Mouse (Mus musculus): ENCODE measurements around the gene Cdh1. TPM values are rescaled to one million over a fixed set of nuclear protein-coding genes. Genes with fewer than 3 reads are reported as not detected.

The Cdh1 gene
- total RNA-seq, 2 experiments from 2014 or later = 4.1 to 4.2 TPM

DNA sequence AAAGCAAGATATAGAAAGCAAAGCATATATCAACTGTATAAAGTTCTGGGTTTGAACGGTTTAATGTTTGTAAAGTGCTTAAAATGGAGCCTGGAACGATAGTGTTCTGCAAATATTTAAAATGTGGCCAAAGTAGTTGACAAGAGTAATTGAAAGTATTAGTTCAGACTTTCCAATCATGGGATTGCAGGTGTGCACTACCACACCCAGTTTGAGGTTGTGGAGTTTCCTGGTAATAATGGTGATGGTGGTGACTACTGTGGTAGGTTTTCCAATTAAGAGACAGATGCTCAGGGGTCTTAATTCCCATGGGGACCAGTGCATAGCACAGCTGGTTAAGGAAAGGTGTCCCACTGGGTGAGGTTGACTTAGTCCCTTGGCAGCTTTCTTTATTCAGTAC is 43.0 kb downstream of the Cdh1 start:
- intact Hi-C loops (cut with DNase I) = loop anchor here (5.0 kb wide), 1 partner anchor 214 kb away; no protein-coding TSS in a partner anchor

GRCm38 (mm10) chr8:106646731-106647130 is 43.6 kb downstream of the Cdh1 start:
- no peak for DNase-seq
- intact Hi-C loops (cut with DNase I) = loop anchor here (5.0 kb wide), 1 partner anchor 214 kb away; no protein-coding TSS in a partner anchor

More for the DNA sequence above, 43.0 kb downstream of the Cdh1 start:
- no peak for DNase-seq

GRCm38 (mm10) chr8:106647387-106647786 is 44.2 kb downstream of the Cdh1 start:
- intact Hi-C loops (cut with DNase I) = loop anchor here (5.0 kb wide), 1 partner anchor 215 kb away; no protein-coding TSS in a partner anchor
- peak; percentile 79 for DNase-seq

DNA sequence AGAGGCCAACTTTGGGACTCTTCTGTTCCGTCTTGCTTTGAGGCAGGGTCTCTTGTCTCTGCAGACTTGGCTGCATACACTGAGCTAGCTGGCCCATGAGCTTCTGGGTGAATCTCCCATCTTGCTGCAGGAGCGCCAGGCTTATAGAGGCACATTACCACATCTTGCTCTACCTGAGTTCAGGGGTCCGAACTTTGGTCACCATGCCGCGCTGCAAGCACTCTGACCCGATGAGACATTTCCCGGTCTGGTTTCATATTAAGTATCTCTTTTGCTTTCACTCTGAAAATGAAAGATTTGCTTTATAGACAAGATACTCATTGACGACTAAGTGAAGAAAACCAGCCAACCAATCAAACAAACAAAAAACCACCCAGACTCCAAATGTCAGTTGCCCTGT is 45.3 kb downstream of the Cdh1 start:
- intact Hi-C loops (cut with DNase I) = loop anchor here (5.0 kb wide), 1 partner anchor 216 kb away; no protein-coding TSS in a partner anchor
- DNase-seq = no peak

DNA sequence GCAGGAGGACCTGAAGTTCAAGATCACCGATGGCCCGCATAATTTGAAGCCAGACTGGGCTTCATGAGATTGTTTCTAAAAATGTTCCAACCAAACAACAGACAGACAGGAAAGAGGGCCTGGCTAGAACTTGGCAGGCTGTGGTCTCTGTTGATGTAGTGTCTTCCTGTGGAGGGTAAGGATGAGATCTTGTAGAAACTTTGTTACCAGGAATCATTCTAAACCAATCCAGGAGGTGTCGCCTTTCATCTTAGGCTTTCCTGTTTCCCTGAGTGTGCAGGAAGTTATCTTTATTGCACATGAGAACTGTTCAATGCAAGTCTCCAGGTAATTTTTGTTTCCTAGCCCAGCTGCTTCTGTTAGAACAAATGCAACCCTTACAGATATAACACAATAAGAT is 48.8 kb downstream of the Cdh1 start:
- intact Hi-C loops (cut with DNase I) = no loop called here
- DNase-seq = no peak

- intact Hi-C loops (cut with DNase I) = no loop called here
Observed at GRCm38 (mm10) chr8:106656046-106656445, 52.9 kb downstream of the Cdh1 start.

GRCm38 (mm10) chr8:106672786-106673185 is 69.6 kb downstream of the Cdh1 start:
- DNase-seq = no peak
- intact Hi-C loops (cut with DNase I) = no loop called here

More at GRCm38 (mm10) chr8:106656046-106656445, 52.9 kb downstream of the Cdh1 start:
- DNase-seq = no peak

GRCm38 (mm10) chr8:106674318-106674717 is 71.2 kb downstream of the Cdh1 start:
- intact Hi-C loops (cut with DNase I) = no loop called here
- DNase-seq = no peak

DNA sequence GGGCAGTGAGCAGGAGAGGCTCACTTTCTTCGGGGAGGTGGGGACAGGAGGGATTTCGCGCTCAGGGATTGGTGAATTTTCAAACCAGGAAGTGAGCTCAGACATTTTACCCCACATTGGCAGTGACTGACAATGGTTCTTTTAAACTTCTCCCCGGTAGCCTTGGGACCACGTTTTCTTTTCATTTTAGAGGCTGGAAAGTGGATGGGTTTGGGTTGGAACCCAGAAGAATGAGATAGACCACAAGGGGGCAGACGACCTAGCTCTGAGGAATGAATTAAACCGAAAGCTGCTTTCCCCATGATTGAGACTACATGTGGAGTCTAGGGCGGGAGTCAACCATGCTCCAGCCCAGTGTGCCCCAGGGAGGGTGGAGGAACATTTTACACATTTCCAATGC is 71.7 kb downstream of the Cdh1 start:
- intact Hi-C loops (cut with DNase I) = no loop called here
- DNase-seq = no peak

- intact Hi-C loops (cut with DNase I) = no loop called here
- DNase-seq = peak; percentile 94
Observed at GRCm38 (mm10) chr8:106682971-106683668, 80.0 kb downstream of the Cdh1 start, which contains the start of gene Tango6. TSS of gene Tango6 (plus strand) at chr8:106683068.

GRCm38 (mm10) chr8:106684387-106684786 is 81.2 kb downstream of the Cdh1 start:
- DNase-seq = no peak
- intact Hi-C loops (cut with DNase I) = no loop called here

DNA sequence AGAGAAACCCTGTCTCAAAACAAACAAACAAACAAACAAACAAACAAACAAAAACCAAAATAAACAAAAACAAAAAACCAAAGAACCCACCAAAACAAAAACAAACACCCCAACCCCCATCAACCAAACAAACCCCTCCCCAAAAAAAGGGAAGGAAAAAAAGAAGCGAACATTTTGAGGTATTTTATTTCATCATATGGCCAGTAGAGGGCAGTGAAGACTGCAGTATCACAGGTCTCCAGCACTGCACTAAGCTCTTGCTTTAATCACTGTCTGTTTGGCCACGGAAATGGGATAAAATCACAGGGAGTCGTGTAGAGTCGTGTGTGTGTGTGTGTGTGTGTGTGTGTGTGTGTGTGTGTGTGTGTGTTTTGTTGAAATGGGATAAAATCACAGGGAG is 84.3 kb downstream of the Cdh1 start:
- DNase-seq = no peak
- intact Hi-C loops (cut with DNase I) = no loop called here

DNA sequence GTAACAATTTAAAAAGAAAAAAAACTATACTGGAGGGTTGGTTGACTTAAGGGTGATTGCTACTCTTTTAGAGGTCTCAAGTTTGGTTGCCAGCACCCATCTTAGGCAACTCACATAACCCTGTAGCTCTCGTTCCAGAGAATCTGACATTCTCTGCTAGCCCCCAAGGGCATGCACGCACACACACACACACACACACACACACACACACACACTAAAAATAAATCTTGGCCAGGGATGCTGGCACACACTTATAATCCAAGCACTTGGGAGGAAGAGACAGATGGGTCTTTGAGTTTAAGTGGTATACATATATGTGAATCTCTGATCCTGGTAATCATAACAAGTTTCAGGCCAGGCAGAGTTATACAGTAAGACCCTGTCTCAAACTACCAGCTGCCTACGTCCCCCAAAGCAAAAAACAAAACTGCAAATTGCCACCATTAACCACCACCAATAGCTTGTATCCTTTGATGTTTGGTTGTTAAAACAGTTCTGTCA is 94.6 kb downstream of the Cdh1 start:
- DNase-seq = no peak
- intact Hi-C loops (cut with DNase I) = loop anchor here (5.0 kb wide), 1 partner anchor 190 kb away; no protein-coding TSS in a partner anchor

DNA sequence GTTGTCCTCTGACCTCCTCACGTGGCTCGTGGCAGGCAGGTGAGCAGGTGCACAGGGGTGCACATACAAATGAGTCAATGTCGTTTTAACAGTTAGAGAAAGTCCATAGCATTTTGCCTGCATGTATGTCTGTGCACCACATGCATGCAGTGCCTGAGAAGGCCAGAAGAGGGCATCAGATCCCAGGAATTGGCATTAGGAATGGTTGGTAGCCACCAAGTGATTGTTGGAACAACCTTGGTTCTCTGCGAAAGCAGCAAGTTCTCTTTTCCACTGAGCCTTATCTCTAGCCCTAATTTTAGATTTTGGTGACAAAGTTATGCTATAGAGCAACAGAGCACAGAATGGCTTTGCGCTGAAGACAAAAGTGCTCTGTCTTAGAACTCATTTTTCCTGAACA is 96.4 kb downstream of the Cdh1 start:
- intact Hi-C loops (cut with DNase I) = loop anchor here (5.0 kb wide), 1 partner anchor 188 kb away; no protein-coding TSS in a partner anchor
- peak; percentile 77 for DNase-seq

DNA sequence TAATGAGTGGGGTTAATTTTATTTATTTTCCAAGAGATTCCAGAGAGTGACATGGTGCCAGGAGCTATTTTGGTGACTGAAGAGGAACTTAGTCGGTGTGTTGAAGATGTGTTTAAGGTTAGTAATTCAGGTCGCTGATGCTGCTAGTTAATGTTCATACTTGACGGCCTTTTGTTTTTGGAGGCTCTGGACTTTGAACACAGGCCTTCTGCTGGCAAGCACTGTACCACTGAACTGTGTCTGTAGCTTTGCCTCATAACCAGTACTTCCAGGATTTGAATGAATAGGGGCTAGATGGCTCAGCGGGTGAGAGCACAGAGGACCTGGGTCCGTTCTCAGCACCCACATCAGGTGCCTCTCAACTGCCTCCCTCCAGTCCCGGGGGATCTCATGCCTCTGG is 97.0 kb downstream of the Cdh1 start:
- no peak for DNase-seq
- intact Hi-C loops (cut with DNase I) = no loop called here

GRCm38 (mm10) chr8:106701360-106701759 is 98.2 kb downstream of the Cdh1 start:
- intact Hi-C loops (cut with DNase I) = no loop called here
- no peak for DNase-seq

- DNase-seq = no peak
Observed at GRCm38 (mm10) chr8:106704199-106704900, 101.2 kb downstream of the Cdh1 start.

DNA sequence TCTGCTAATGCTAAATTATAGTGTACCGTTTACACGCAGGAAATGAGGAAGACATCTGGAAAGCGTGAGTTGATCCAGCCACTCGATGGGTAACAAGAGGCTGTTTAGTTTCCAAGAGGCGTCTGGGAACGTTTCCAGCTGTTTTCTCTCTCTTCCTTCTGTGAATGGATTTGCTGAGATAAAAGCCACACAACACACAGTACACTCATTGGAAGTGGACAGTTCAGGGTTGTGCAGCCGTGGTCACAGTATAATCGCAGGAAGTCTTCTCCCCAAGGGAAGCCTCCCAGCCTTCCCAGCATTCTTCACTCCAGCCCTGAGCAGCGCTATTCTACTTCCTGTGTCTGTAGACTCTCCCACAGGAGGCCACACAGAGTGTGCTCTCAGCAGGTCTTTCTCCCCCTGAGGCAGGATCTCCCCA is 101.8 kb downstream of the Cdh1 start:
- intact Hi-C loops (cut with DNase I) = no loop called here
- DNase-seq = peak; percentile 22

More at GRCm38 (mm10) chr8:106704199-106704900, 101.2 kb downstream of the Cdh1 start:
- intact Hi-C loops (cut with DNase I) = no loop called here

DNA sequence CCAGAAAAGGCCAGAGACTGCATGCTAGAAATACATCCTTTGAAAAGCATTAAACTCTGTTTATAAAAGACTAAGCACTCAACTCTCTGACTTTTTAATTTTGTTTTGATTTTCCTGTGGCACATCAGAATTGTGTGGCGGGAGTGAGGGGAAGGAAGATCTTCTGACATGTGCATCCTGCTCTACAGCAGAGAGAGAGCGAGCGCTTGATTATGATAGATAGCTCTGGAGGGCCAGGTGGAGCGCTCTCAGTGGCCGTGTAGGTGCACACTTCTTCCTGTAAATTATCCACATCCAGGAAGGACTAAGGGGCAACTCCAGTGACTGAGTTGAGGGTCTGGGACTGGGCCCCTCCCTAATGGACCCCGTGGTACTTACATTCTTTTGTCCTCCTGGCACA is 103.0 kb downstream of the Cdh1 start:
- intact Hi-C loops (cut with DNase I) = no loop called here
- DNase-seq = no peak

DNA sequence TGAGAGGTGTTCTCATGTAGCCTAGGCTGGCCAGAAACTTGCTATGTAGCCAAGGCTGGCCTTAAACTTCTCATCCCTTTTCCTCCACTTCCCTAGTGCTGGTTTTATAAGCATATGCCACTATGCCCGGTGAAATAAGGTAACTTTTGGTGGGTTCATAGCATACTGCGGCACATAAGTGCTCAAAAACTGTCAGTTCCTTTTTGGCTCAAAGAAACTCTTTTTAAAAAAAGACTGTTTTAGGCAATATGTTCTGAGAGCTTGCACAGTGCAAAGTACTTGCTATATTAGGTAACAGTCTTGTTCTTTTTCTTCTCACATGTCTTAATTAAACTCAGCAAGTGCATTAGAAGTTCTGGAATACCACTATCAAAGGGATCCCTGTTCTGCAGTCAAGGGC is 106.9 kb downstream of the Cdh1 start:
- intact Hi-C loops (cut with DNase I) = no loop called here
- DNase-seq = no peak

DNA sequence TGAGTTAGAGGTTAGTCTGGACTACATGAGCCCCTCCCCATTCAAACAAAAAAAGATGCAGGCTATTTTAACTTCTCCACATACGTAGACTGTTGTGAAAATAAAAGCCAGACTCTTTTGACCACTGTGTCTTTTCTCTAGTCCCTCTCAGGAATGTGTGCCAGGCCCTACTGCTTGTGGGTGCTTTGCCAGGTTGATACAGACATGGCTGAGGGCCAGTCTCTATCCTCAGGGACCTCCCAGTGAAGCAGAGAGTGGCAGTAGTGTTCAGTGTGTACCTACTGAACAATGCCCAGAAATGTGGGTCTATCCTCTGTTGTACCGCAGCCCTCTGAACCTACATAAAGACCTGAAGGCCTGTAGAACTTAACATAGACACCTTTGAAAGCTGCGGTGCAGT is 109.3 kb downstream of the Cdh1 start:
- DNase-seq = peak; percentile 50
- intact Hi-C loops (cut with DNase I) = no loop called here

GRCm38 (mm10) chr8:106714297-106714696 is 111.1 kb downstream of the Cdh1 start:
- DNase-seq = no peak
- intact Hi-C loops (cut with DNase I) = no loop called here
